Mouse (Mus musculus): ENCODE data around the gene Btk. TPM values are rescaled to one million over a fixed set of nuclear protein-coding genes. Genes with fewer than 3 reads are reported as not detected.

The Btk gene
- polyA plus RNA-seq (2012; rRNA removed) = 12.5 and 14.4 TPM in 2 replicates

- peak within 1 kb of the TSS; percentile 93 for H3K27ac ChIP-seq (ENCODE audit: insufficient read depth, low read length)
- peak within 1 kb of the TSS; percentile 86 for H3K4me3 ChIP-seq (ENCODE audit: extremely low read depth, insufficient read depth, insufficient read length)
- no peaks in the 10 kb centered on the region for H3K36me3 ChIP-seq (ENCODE audit: control insufficient read depth, insufficient read depth, low read length)
- 41% methylated on average over 11 of the region's 11 CpGs for WGBS
- no peaks in the 10 kb centered on the region; the same call in 1 of the 2 replicates for H3K4me1 ChIP-seq (ENCODE audit: control insufficient read depth, insufficient read depth, insufficient read length)
- H3K27me3 ChIP-seq (ENCODE audit: control insufficient read depth, insufficient read depth, low read length) = no peaks in the 10 kb centered on the region
- DNase-seq (ENCODE audit: low read depth in 1 of 2, low spot score in 2 of 2) = peak in 1 of 2 experiments; percentile 16
- TF ChIP-seq CTCF (IDR thresholded peaks at IDR 0.05; ENCODE audit: extremely low read depth, insufficient read depth, insufficient read length, insufficient replicate concordance) = no peak
- peak; percentile 7; the same call in 1 of the 2 replicates for TF ChIP-seq POLR2A (IDR thresholded peaks at IDR 0.05; ENCODE audit: low read depth, low read length)
These were observed at the start of gene Btk for GRCm38 (mm10) chrX:134582888-134583669. Gene Btk (minus strand): TSS chrX:134583570.

- 77% methylated on average over 5 of the region's 5 CpGs for WGBS
- no peak overlapping the region for H3K27ac ChIP-seq (ENCODE audit: insufficient read depth, low read length)
- no peaks in the 10 kb centered on the region for H3K4me1 ChIP-seq (ENCODE audit: control insufficient read depth, insufficient read depth, insufficient read length)
- TF ChIP-seq POLR2A (IDR thresholded peaks at IDR 0.05; ENCODE audit: low read depth, low read length) (no peak), CTCF (IDR thresholded peaks at IDR 0.05; ENCODE audit: extremely low read depth, insufficient read depth, insufficient read length, insufficient replicate concordance) (no peak)
- H3K36me3 ChIP-seq (ENCODE audit: control insufficient read depth, insufficient read depth, low read length) = no peaks in the 10 kb centered on the region
- H3K4me3 ChIP-seq (ENCODE audit: extremely low read depth, insufficient read depth, insufficient read length) = no peak overlapping the region
- no peak for DNase-seq (ENCODE audit: low read depth in 1 of 2, low spot score in 2 of 2)
- no peaks in the 10 kb centered on the region for H3K27me3 ChIP-seq (ENCODE audit: control insufficient read depth, insufficient read depth, low read length)
These were observed 49.3 kb upstream of the Btk start for GRCm38 (mm10) chrX:134632710-134633109.

GRCm38 (mm10) chrX:134628200-134628599, 44.8 kb upstream of the Btk start:
- DNase-seq (ENCODE audit: low read depth in 1 of 2, low spot score in 2 of 2) = no peak
- Histone ChIP-seq H3K27ac (ENCODE audit: insufficient read depth, low read length) (no peak overlapping the region), H3K4me3 (ENCODE audit: extremely low read depth, insufficient read depth, insufficient read length) (no peak overlapping the region), H3K36me3 (ENCODE audit: control insufficient read depth, insufficient read depth, low read length) (no peaks in the 10 kb centered on the region), H3K27me3 (ENCODE audit: control insufficient read depth, insufficient read depth, low read length) (no peaks in the 10 kb centered on the region), H3K4me1 (ENCODE audit: control insufficient read depth, insufficient read depth, insufficient read length) (no peaks in the 10 kb centered on the region)
- 78% methylated on average over 2 of the region's 2 CpGs for WGBS
- no peak for TF ChIP-seq POLR2A (IDR thresholded peaks at IDR 0.05; ENCODE audit: low read depth, low read length)
- no peak for TF ChIP-seq CTCF (IDR thresholded peaks at IDR 0.05; ENCODE audit: extremely low read depth, insufficient read depth, insufficient read length, insufficient replicate concordance)

GRCm38 (mm10) chrX:134623350-134623749, 40.0 kb upstream of the Btk start:
- H3K36me3 ChIP-seq (ENCODE audit: control insufficient read depth, insufficient read depth, low read length) = no peaks in the 10 kb centered on the region
- H3K27me3 ChIP-seq (ENCODE audit: control insufficient read depth, insufficient read depth, low read length) = no peaks in the 10 kb centered on the region
- no peak for DNase-seq (ENCODE audit: low read depth in 1 of 2, low spot score in 2 of 2)
- TF ChIP-seq CTCF (IDR thresholded peaks at IDR 0.05; ENCODE audit: extremely low read depth, insufficient read depth, insufficient read length, insufficient replicate concordance) = no peak
- TF ChIP-seq POLR2A (IDR thresholded peaks at IDR 0.05; ENCODE audit: low read depth, low read length) = no peak
- H3K27ac ChIP-seq (ENCODE audit: insufficient read depth, low read length) = no peak overlapping the region
- 90% methylated on average over 4 of the region's 4 CpGs for WGBS
- H3K4me3 ChIP-seq (ENCODE audit: extremely low read depth, insufficient read depth, insufficient read length) = no peak overlapping the region
- H3K4me1 ChIP-seq (ENCODE audit: control insufficient read depth, insufficient read depth, insufficient read length) = no peaks in the 10 kb centered on the region

GRCm38 (mm10) chrX:134621685-134622084, 38.3 kb upstream of the Btk start:
- no peaks in the 10 kb centered on the region for H3K27me3 ChIP-seq (ENCODE audit: control insufficient read depth, insufficient read depth, low read length)
- H3K4me1 ChIP-seq (ENCODE audit: control insufficient read depth, insufficient read depth, insufficient read length) = no peaks in the 10 kb centered on the region
- H3K27ac ChIP-seq (ENCODE audit: insufficient read depth, low read length) = no peak overlapping the region
- H3K36me3 ChIP-seq (ENCODE audit: control insufficient read depth, insufficient read depth, low read length) = no peaks in the 10 kb centered on the region
- DNase-seq (ENCODE audit: low read depth in 1 of 2, low spot score in 2 of 2) = no peak
- TF ChIP-seq POLR2A (IDR thresholded peaks at IDR 0.05; ENCODE audit: low read depth, low read length) (no peak), CTCF (IDR thresholded peaks at IDR 0.05; ENCODE audit: extremely low read depth, insufficient read depth, insufficient read length, insufficient replicate concordance) (no peak)
- H3K4me3 ChIP-seq (ENCODE audit: extremely low read depth, insufficient read depth, insufficient read length) = no peak overlapping the region
- WGBS = 80% methylated on average over 3 of the region's 3 CpGs

- Histone ChIP-seq H3K36me3 (ENCODE audit: control insufficient read depth, insufficient read depth, low read length) (no peaks in the 10 kb centered on the region), H3K27ac (ENCODE audit: insufficient read depth, low read length) (no peak overlapping the region), H3K27me3 (ENCODE audit: control insufficient read depth, insufficient read depth, low read length) (no peaks in the 10 kb centered on the region), H3K4me1 (ENCODE audit: control insufficient read depth, insufficient read depth, insufficient read length) (no peaks in the 10 kb centered on the region), H3K4me3 (ENCODE audit: extremely low read depth, insufficient read depth, insufficient read length) (no peak overlapping the region)
- 76% methylated on average over 8 of the region's 8 CpGs for WGBS
- TF ChIP-seq CTCF (IDR thresholded peaks at IDR 0.05; ENCODE audit: extremely low read depth, insufficient read depth, insufficient read length, insufficient replicate concordance) = no peak
- TF ChIP-seq POLR2A (IDR thresholded peaks at IDR 0.05; ENCODE audit: low read depth, low read length) = no peak
- no peak for DNase-seq (ENCODE audit: low read depth in 1 of 2, low spot score in 2 of 2)
These were observed 37.0 kb upstream of the Btk start for GRCm38 (mm10) chrX:134620254-134620865.

- Histone ChIP-seq H3K4me1 (ENCODE audit: control insufficient read depth, insufficient read depth, insufficient read length) (no peaks in the 10 kb centered on the region), H3K36me3 (ENCODE audit: control insufficient read depth, insufficient read depth, low read length) (no peaks in the 10 kb centered on the region), H3K27me3 (ENCODE audit: control insufficient read depth, insufficient read depth, low read length) (no peaks in the 10 kb centered on the region), H3K27ac (ENCODE audit: insufficient read depth, low read length) (no peak overlapping the region), H3K4me3 (ENCODE audit: extremely low read depth, insufficient read depth, insufficient read length) (no peak overlapping the region)
- WGBS = 83% methylated on average over 9 of the region's 9 CpGs
- TF ChIP-seq POLR2A (IDR thresholded peaks at IDR 0.05; ENCODE audit: low read depth, low read length) (no peak), CTCF (IDR thresholded peaks at IDR 0.05; ENCODE audit: extremely low read depth, insufficient read depth, insufficient read length, insufficient replicate concordance) (no peak)
- DNase-seq (ENCODE audit: low read depth in 1 of 2, low spot score in 2 of 2) = no peak
These were observed 36.3 kb upstream of the Btk start for GRCm38 (mm10) chrX:134619695-134620094.

Measured in spleen, adult 2 months (tissue).